17 mouse cellular contexts compared by ENCODE assay signal in genomic region chr7:30196171-30196570, GRCm38 (mm10). TPM values are rescaled to one million over a fixed set of nuclear protein-coding genes. Genes with fewer than 3 reads are reported as not detected.
DNase-seq lines count a peak whose midpoint lies in the region; ATAC-seq and TF ChIP-seq lines count a peak whose summit lies in the region.
"Had no signal": no experiment of that assay in that cellular context is flagged by ENCODE, and none has a peak within 500 bp of the region (broad histone marks: within the 10 kb centered on the region; RNA-seq: fewer than 3 reads in every experiment).

No protein-coding gene starts in this region.

- ATAC-seq in frontal cortex, adult (ENCODE audit: low TSS enrichment): no peak
- ATAC-seq: forebrain, postnatal 0 days; intestine, postnatal 0 days had no signal

- peak; percentile 46 for DNase-seq in cerebellum, adult 9-10 months
- DNase-seq in cerebellum, adult 2 months: no peak
- DNase-seq in urinary bladder, postnatal 25 days (ENCODE audit: low spot score): peak; percentile 43
- no peak for DNase-seq in urinary bladder, postnatal 10 days (ENCODE audit: low spot score)
- peak; percentile 23 for DNase-seq in adipocyte (ENCODE audit: low spot score)
- DNase-seq in retina, embryonic 14.5 days (ENCODE audit: low spot score): no peak
- DNase-seq in spleen, postnatal 4 days (ENCODE audit: low spot score in 2 of 2): no peak
- DNase-seq: cerebellum, postnatal 25 days; forebrain, postnatal 0 days; heart, postnatal 36 days; kidney, postnatal 4 days; lung, postnatal 36 days; right cerebral cortex, postnatal 25 days had no signal

- no peaks in the 10 kb centered on the region for H3K27me3 ChIP-seq in cerebellum, adult 2 months (ENCODE audit: control insufficient read depth, insufficient read depth, low read length)
- H3K27me3 ChIP-seq: CH12.LX; limb, embryonic 15.5 days had no signal

- TF ChIP-seq POLR2A in cerebellum, adult 2 months (IDR thresholded peaks at IDR 0.05; ENCODE audit: borderline replicate concordance, insufficient read depth, low read length): no peak

- WGBS in cerebellum, adult 2 months: 80% methylated on average over 6 of the region's 6 CpGs

- no peak overlapping the region for H3K27ac ChIP-seq in cerebellum, adult 2 months (ENCODE audit: insufficient read depth, low read length)
- H3K27ac ChIP-seq: limb, embryonic 15.5 days had no signal

- peaks cover 28% of the 10 kb centered on the region for H3K4me1 ChIP-seq in cerebellum, adult 2 months (ENCODE audit: control insufficient read depth, insufficient read depth, low read length)

- no peak for TF ChIP-seq CTCF in cerebellum, adult 2 months (IDR thresholded peaks at IDR 0.05; ENCODE audit: borderline replicate concordance, insufficient read depth, low read depth, low read length)

- H3K4me3 ChIP-seq in cerebellum, adult 2 months (replicated peaks; ENCODE audit: insufficient read depth, low read depth, low read length): no peak overlapping the region
- H3K4me3 ChIP-seq: limb, embryonic 15.5 days had no signal

RNA-seq across cellular contexts. Expression of gene Capns1, which starts 2.4 kb away (rescaled TPM):
- polyA plus RNA-seq in cerebellum, adult 2 months (2012; rRNA removed): 463 and 475 TPM in 2 replicates

RNA-seq across cellular contexts. Expression of gene Cox7a1, which starts 12.2 kb away (rescaled TPM):
- 24.7 and 32.0 TPM in 2 replicates for polyA plus RNA-seq in cerebellum, adult 2 months (2012; rRNA removed)

RNA-seq across cellular contexts. Expression of gene Zfp146, which starts 26.6 kb away (rescaled TPM):
- 37.6 and 38.0 TPM in 2 replicates for polyA plus RNA-seq in cerebellum, adult 2 months (2012; rRNA removed)

RNA-seq across cellular contexts. Expression of gene Polr2i, which starts 35.6 kb away (rescaled TPM):
- 167 and 182 TPM in 2 replicates for polyA plus RNA-seq in cerebellum, adult 2 months (2012; rRNA removed)

RNA-seq across cellular contexts. Expression of gene Tbcb, which starts 35.9 kb away (rescaled TPM):
- 134 and 147 TPM in 2 replicates for polyA plus RNA-seq in cerebellum, adult 2 months (2012; rRNA removed)

Comparison
In these comparisons a context has a peak if more than half of its experiments do, and no peak if none do; other contexts are left out.
1. DNase-seq: peak in cerebellum, adult 9-10 months (single experiment), urinary bladder, postnatal 25 days (single experiment) and adipocyte (single experiment); none in cerebellum, adult 2 months (0 of 2), urinary bladder, postnatal 10 days (single experiment), retina, embryonic 14.5 days (single experiment) and spleen, postnatal 4 days (0 of 2).